Mouse (Mus musculus): ENCODE data around the gene Elob.

Elob gene

DNA sequence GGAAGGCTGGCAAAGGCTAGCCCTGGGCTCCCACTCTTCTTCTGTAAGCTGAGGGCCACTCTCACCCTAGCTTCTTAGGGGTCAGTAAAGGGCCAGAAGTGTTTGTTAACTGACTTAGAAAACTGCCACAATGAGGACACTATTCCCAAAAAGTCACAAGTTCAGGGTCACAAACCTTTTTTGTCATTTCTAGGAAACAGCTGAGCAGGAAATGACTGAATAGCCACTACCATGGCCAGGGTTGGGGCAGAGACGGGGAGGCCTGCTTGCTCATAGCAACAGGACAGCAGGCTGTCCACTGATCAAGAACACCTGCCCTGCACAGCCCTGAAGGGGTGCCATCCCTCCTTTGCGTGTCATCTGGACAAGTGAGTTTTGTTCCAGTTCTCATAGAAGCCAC, 51.8 kb downstream of the Elob start:
- no peak for DNase-seq

DNA sequence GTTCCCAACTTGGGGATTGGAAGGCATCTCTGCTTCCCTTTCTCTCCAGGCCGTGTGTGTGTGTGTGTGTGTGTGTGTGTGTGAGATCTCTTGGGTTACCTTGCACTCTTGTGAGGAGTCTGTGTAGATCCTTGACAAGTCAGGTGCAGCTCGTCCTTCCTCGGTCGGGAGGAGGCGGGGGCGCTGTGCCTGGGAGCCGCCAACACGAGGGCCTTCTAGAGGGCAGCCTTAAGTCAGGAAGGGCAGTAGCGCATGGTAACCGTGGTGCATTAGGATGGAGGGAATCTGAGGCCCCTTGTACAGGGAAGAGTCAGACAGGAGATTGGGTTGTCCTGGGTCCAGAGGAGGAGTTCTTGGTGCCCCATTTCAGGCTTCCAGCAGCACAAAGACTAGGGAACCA, 52.7 kb downstream of the Elob start:
- DNase-seq, result no peak

Data from layer of hippocampus, adult 9-11 months (tissue).